Mouse (Mus musculus): ENCODE measurements around the gene Lrrc58.

The Lrrc58 gene

DNA sequence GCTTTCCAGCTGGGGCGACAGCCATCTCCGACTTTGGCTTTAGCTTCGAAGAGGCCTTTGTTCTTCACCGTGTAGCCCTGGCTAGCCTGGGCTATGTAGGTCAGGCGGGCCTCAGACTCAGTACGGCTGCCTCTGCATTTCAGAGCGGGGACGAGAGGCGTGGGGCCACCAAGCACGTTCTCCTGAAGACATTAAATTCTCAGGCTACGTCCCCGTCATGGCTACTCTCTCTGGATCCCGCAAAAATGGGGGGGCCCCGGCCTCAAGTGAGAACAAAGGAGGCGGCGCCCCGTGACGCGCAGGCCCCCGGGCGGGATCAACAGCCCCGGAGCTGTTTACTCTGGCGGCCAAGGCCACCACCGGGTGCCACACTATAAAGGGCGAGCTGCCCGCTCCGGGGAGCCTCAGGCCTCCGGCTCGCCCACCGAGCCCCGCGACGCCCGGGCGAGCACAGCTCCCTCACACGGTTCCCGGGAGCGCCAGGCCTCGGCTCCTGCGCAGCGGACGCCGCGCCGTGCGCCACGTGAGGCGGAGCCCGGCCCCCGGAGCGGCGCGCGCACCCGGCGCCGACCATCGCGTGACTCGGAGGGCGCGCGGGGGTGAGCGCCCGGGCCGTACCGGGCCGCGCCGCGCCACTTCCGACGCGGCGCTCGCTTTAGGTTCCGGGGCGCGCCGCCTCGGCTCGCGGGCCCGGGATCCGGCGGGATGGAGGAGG lies at the start of gene Lrrc58:
Gene Lrrc58, plus strand, starts transcription at position 599 of the 715 bp plus-strand sequence.
- DNase-seq, result peak; percentile 75

DNA sequence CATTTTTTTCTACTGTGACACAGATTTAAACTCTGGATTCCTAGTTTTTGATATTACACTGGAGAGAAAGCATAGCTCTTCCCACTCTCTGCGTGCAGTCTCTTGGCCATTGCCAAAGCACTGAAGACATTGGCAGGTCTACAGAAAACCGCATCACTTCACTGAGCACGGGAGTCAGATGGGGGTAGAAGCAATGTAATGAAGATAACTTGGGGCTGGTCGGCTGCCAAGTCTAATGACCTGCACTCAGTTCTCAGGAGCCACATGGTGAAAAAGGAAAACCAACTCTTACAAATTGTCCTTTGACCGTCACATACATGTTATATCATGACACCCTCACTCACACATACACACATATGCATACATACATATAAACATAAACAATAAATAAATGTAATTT lies 44.2 kb upstream of the Lrrc58 start:
- DNase-seq, result no peak

DNA sequence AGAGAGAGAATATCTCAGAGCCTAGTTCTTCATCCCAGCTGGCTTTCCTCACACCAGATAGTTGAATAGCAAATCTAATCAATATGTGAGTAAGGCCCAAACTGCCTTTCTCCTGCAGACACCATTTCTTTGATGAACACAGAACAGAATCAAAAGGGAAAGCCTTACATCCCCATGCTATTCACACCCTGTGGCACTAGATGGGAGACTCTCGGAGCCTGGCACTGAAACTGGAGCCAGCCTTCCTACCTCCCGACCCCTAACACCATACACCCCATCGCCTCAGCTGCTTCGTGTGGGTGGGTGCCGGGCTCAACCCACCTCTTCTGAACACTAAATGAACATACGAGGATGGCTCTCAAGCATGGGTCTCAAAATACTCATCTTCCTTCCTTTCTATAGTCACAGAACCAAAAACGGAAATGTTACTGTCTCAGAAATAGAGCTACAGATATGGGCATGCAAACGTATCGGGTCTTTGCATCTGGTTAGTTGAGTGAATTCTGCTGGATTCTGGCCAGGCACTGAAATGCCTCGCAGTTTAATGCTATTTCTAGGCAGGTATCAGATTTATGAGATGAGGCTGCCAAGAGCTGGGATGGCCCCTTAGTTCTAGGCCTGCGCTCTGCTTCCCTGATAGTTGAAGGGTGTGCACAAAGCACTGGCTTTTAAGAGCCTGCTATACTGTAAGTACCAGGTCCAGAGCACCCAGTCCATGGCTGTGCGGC lies 43.2 kb upstream of the Lrrc58 start:
- no peak for DNase-seq

DNA sequence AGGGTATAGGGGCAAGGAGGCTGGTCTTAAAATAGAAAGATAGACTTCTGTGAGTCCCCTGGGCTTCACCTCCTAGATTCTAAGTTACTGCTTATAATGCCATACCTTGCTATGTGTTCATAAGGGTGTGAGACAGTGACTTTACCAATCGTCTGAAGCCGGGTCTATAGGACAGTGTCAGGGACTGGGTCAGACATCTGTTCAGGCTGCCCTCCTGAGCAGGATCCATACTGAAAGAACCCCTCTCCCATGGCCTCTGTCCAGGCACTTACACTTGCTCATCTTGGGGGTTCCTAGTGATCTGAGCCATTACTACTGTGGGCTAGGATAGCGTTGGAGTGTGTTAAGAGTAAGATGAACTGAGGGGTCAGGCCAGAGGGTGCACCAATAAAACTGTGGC lies 41.9 kb upstream of the Lrrc58 start:
- no peak for DNase-seq

GRCm38 (mm10) chr16:37831041-37831440 lies 37.1 kb upstream of the Lrrc58 start:
- DNase-seq, result no peak

GRCm38 (mm10) chr16:37837571-37837970 lies 30.6 kb upstream of the Lrrc58 start:
- no peak for DNase-seq

- DNase-seq, result no peak
Observed at GRCm38 (mm10) chr16:37842439-37842838, 25.8 kb upstream of the Lrrc58 start.

DNA sequence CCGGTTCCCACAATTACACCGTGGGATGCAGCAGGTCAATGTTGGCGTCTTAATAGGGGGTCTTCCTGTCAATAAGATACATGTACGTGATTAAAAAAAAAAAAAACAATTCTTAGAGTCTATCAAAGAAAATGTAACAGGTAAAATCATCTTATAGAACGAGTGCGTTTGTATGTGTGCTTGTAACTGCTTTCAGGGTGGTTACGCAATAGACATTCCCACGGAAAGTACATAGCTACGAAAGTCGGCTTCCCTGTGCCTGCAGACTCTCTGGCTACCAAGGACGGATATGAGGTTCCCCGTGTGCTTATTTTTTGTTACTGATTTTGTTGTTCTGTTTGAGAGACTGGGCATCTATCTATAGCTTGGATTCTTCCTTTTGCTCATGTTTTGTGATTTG lies 24.4 kb upstream of the Lrrc58 start:
- DNase-seq, result no peak

- no peak for DNase-seq
Observed at GRCm38 (mm10) chr16:37845202-37845925, 22.8 kb upstream of the Lrrc58 start.

GRCm38 (mm10) chr16:37847081-37847480 lies 21.1 kb upstream of the Lrrc58 start:
- DNase-seq, result no peak

DNA sequence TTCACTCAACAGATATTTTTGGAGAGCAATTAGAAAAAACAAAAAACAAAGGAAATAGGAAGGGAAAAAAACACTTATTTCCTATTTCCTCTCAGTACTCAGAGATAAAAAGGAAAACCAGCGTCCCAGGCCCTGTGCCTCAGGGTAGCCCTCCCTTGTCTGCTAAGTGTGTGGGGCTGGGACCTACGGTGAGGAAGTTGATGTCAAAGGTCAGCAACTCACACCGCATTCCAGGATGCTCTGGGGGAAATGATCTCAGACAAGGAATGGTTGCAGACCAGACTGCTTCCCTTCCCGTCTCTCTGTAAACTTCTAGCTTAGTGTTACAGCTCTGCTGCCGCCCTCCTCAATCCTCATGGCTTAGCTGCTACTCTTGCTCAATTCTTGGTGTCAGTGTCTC lies 16.8 kb upstream of the Lrrc58 start:
- no peak for DNase-seq

- DNase-seq, result no peak
Observed at GRCm38 (mm10) chr16:37853279-37853678, 14.9 kb upstream of the Lrrc58 start.

- no peak for DNase-seq
Observed at GRCm38 (mm10) chr16:37854054-37854453, 14.1 kb upstream of the Lrrc58 start.

GRCm38 (mm10) chr16:37854593-37854992 lies 13.6 kb upstream of the Lrrc58 start:
- no peak for DNase-seq

GRCm38 (mm10) chr16:37855583-37855982 lies 12.6 kb upstream of the Lrrc58 start:
- no peak for DNase-seq

- no peak for DNase-seq
Observed at GRCm38 (mm10) chr16:37856327-37856726, 11.9 kb upstream of the Lrrc58 start.

DNA sequence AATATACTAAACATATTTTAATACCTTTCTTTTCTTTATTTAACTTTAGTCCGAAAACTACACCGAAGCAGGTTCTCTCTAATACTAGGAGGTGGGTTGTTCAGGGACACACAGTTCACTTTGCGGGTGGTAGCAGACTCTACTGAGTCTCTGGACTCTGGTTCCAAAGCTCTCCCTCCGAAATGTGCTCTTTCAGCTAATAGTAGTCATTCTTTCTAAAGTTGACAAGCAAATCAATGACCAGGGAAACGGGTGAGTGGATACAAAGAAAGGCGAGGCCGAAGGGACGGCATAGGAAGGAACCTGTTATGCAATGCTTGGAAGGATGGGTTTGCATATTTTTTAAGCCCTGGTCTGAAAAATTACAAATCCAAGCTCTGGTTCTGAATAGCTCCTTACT lies 10.7 kb upstream of the Lrrc58 start:
- DNase-seq, result no peak

GRCm38 (mm10) chr16:37860213-37860612 lies 8.0 kb upstream of the Lrrc58 start:
- no peak for DNase-seq

DNA sequence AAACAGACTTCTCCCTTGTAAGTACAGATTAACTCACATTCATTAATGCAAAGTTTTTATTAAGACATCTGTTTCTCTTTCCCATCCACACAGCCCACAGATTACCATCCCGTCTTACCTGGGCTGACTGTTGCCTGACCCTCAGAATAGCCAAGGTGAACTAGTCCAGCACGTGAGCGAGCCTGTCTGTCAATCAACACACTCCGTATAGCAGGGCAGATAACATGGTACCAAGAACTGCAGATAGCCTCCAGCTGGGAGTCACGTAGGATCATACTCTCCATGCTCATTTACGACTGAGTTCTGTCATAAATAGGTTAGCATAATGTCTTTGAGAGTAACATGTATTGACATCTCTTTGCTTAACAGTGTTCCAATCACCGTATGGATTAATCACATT lies 7.2 kb upstream of the Lrrc58 start, which contains the start of gene Gm36028:
Gene Gm36028, minus strand, starts transcription at position 118 of the 400 bp plus-strand sequence.
- DNase-seq, result no peak

- DNase-seq, result no peak
Observed at GRCm38 (mm10) chr16:37863876-37864275, 4.3 kb upstream of the Lrrc58 start.

DNA sequence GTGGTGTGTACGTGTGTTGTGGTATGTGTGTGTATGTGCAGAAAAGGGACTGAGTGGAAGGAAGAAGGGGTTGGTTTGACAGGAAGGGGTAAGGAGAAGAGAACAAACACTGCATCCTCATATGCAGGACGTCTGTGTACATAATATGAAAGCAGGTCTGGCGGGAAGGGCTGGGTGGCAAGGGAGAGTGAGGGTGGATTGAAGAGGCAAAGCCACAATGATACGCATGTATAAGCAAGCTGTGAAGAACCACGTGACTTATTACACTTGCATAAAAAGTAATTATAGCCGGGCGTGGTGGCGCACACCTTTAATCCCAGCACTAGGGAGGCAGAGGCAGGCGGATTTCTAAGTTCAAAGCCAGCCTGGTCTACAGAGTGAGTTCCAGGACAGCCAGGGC lies 2.3 kb upstream of the Lrrc58 start:
- DNase-seq, result no peak

- DNase-seq, result peak; percentile 54
Observed at GRCm38 (mm10) chr16:37868506-37869469, 599 bp downstream of the Lrrc58 start.

All from liver (tissue).